In genomic region chr13:54794843-54795242, GRCm38 (mm10) we compare ENCODE assay signal across 25 mouse cellular contexts. TPM values are rescaled to one million over a fixed set of nuclear protein-coding genes. Genes with fewer than 3 reads are reported as not detected.
DNase-seq lines count a peak whose midpoint lies in the region; ATAC-seq and TF ChIP-seq lines count a peak whose summit lies in the region.
"Had no signal": no experiment of that assay in that cellular context is flagged by ENCODE, and none has a peak within 500 bp of the region (broad histone marks: within the 10 kb centered on the region; RNA-seq: fewer than 3 reads in every experiment).

No protein-coding gene starts in this region.

- no peaks in the 10 kb centered on the region for H3K36me3 ChIP-seq in kidney, postnatal 0 days (ENCODE audit: insufficient read depth, low read length)
- no peaks in the 10 kb centered on the region for H3K36me3 ChIP-seq in midbrain, embryonic 11.5 days (ENCODE audit: control insufficient read depth, insufficient read depth, low read length)
- no peaks in the 10 kb centered on the region for H3K36me3 ChIP-seq in midbrain, embryonic 15.5 days (replicated peaks)
- H3K36me3 ChIP-seq in stomach, postnatal 0 days (ENCODE audit: control insufficient read depth, insufficient read depth, low read length): no peaks in the 10 kb centered on the region
- H3K36me3 ChIP-seq: embryonic facial prominence, embryonic 10.5 days; hindbrain, embryonic 12.5 days had no signal

- peak; percentile 38; the same call in 1 of the 2 replicates for TF ChIP-seq CTCF in kidney, postnatal 0 days (IDR thresholded peaks at IDR 0.05; ENCODE audit: low read depth)
- peak; percentile 55 for TF ChIP-seq CTCF in stomach, postnatal 0 days (IDR thresholded peaks at IDR 0.05; ENCODE audit: low read depth)

- no peak for TF ChIP-seq EP300 in stomach, postnatal 0 days (optimal IDR thresholded peaks at IDR 0.05)

- 0 out of 2 replicates have a peak, but pooled peaks cover 7% of the 10 kb centered on the region for H3K27me3 ChIP-seq in kidney, postnatal 0 days (ENCODE audit: insufficient read depth, low read length)
- H3K27me3 ChIP-seq in midbrain, embryonic 11.5 days (ENCODE audit: control insufficient read depth, insufficient read depth, low read length): peaks cover 14% of the 10 kb centered on the region
- H3K27me3 ChIP-seq in midbrain, embryonic 15.5 days (replicated peaks): peaks cover 23% of the 10 kb centered on the region
- H3K27me3 ChIP-seq in stomach, postnatal 0 days (ENCODE audit: control insufficient read depth, insufficient read depth, low read length): no peaks in the 10 kb centered on the region
- H3K27me3 ChIP-seq: Patski had no signal

- H3K4me2 ChIP-seq in kidney, postnatal 0 days (ENCODE audit: low read length): no peak overlapping the region
- no peak overlapping the region for H3K4me2 ChIP-seq in midbrain, embryonic 11.5 days
- no peak overlapping the region for H3K4me2 ChIP-seq in midbrain, embryonic 15.5 days
- no peak overlapping the region for H3K4me2 ChIP-seq in stomach, postnatal 0 days (replicated peaks; ENCODE audit: low read depth)
- H3K4me2 ChIP-seq: hindbrain, embryonic 12.5 days had no signal

- peak; percentile 30 for DNase-seq in cerebellum, adult 11-12 months
- no peak for DNase-seq in cerebellum, adult 11 months
- peak; percentile 18 for DNase-seq in kidney, postnatal 0 days (ENCODE audit: low spot score)
- DNase-seq in kidney, postnatal 14 days: no peak
- DNase-seq in midbrain, embryonic 11.5 days (ENCODE audit: low spot score, missing footprints): peak; percentile 80
- no peak for DNase-seq in stomach, postnatal 0 days (ENCODE audit: low spot score)
- no peak for DNase-seq in neural tube, embryonic 10.5 days (ENCODE audit: extremely low spot score, low spot score)
- DNase-seq: adrenal gland, postnatal 36 days; cerebellum, postnatal 25 days; right cerebral cortex, postnatal 14 days; thymus, postnatal 25 days had no signal

- no peak overlapping the region for H3K4me3 ChIP-seq in kidney, postnatal 0 days (replicated peaks; ENCODE audit: low read depth, low read length)
- no peak overlapping the region for H3K4me3 ChIP-seq in midbrain, embryonic 11.5 days (ENCODE audit: low read depth, low read length)
- H3K4me3 ChIP-seq in midbrain, embryonic 15.5 days: no peak overlapping the region
- H3K4me3 ChIP-seq in stomach, postnatal 0 days (ENCODE audit: low read depth, low read length): no peak overlapping the region
- H3K4me3 ChIP-seq: embryonic facial prominence, embryonic 10.5 days; hindbrain, embryonic 12.5 days had no signal

- H3K9ac ChIP-seq in kidney, postnatal 0 days (ENCODE audit: low read depth, low read length): no peak overlapping the region
- no peak overlapping the region for H3K9ac ChIP-seq in midbrain, embryonic 11.5 days (ENCODE audit: low read length)
- no peak overlapping the region for H3K9ac ChIP-seq in midbrain, embryonic 15.5 days
- H3K9ac ChIP-seq in stomach, postnatal 0 days (ENCODE audit: low read length): no peak overlapping the region
- H3K9ac ChIP-seq: hindbrain, embryonic 12.5 days had no signal

- no peaks in the 10 kb centered on the region for H3K4me1 ChIP-seq in kidney, postnatal 0 days (replicated peaks; ENCODE audit: insufficient read depth, low read length)
- peaks cover 6% of the 10 kb centered on the region for H3K4me1 ChIP-seq in midbrain, embryonic 11.5 days (ENCODE audit: control insufficient read depth, insufficient read depth, low read length)
- peaks cover 12% of the 10 kb centered on the region for H3K4me1 ChIP-seq in midbrain, embryonic 15.5 days
- peaks cover under 1% of the 10 kb centered on the region; the same call in 1 of the 2 replicates for H3K4me1 ChIP-seq in stomach, postnatal 0 days (replicated peaks; ENCODE audit: control insufficient read depth, insufficient read depth)

- no peaks in the 10 kb centered on the region for H3K9me3 ChIP-seq in kidney, postnatal 0 days (replicated peaks; ENCODE audit: low read length)
- H3K9me3 ChIP-seq in midbrain, embryonic 11.5 days (ENCODE audit: control insufficient read depth, low read length): no peaks in the 10 kb centered on the region
- no peaks in the 10 kb centered on the region for H3K9me3 ChIP-seq in midbrain, embryonic 15.5 days
- no peaks in the 10 kb centered on the region for H3K9me3 ChIP-seq in stomach, postnatal 0 days (ENCODE audit: control insufficient read depth, low read length)
- H3K9me3 ChIP-seq: embryonic facial prominence, embryonic 10.5 days; hindbrain, embryonic 12.5 days had no signal

- ATAC-seq in kidney, postnatal 0 days (replicated peaks; ENCODE audit: low FRiP score, low read depth): no peak
- no peak for ATAC-seq in midbrain, embryonic 11.5 days (ENCODE audit: low FRiP score)
- ATAC-seq in midbrain, embryonic 15.5 days (replicated peaks): no peak
- ATAC-seq in stomach, postnatal 0 days (ENCODE audit: low FRiP score, low TSS enrichment): no peak
- ATAC-seq: forebrain, embryonic 14.5 days; midbrain, embryonic 16.5 days; Patski had no signal

- 47% methylated on average over 5 of the region's 5 CpGs for WGBS in kidney, postnatal 0 days
- WGBS in midbrain, embryonic 11.5 days: 49% methylated on average over 5 of the region's 5 CpGs
- WGBS in midbrain, embryonic 15.5 days: 41% methylated on average over 5 of the region's 5 CpGs
- 47% methylated on average over 5 of the region's 5 CpGs for WGBS in stomach, postnatal 0 days

- H3K27ac ChIP-seq in kidney, postnatal 0 days: no peak overlapping the region
- no peak overlapping the region for H3K27ac ChIP-seq in midbrain, embryonic 11.5 days (ENCODE audit: low read depth, low read length)
- no peak overlapping the region for H3K27ac ChIP-seq in midbrain, embryonic 15.5 days
- H3K27ac ChIP-seq in stomach, postnatal 0 days (replicated peaks): no peak overlapping the region
- H3K27ac ChIP-seq: embryonic facial prominence, embryonic 10.5 days had no signal

RNA-seq across cellular contexts. Expression of gene Tspan17, which starts 5.7 kb away (rescaled TPM):
- polyA plus RNA-seq in kidney, postnatal 0 days (2015; fragmentation: Nextera tagmentation; extraction: Ambion mirVana): 12.8 and 13.0 TPM in 2 replicates
- 13.3 and 15.9 TPM in 2 replicates for polyA plus RNA-seq in midbrain, embryonic 11.5 days (2014; fragmentation: Nextera tagmentation; extraction: Ambion mirVana)
- 49.3 and 54.0 TPM in 2 replicates for polyA plus RNA-seq in midbrain, embryonic 15.5 days (2015; fragmentation: Nextera tagmentation; extraction: Ambion mirVana)
- polyA plus RNA-seq in stomach, postnatal 0 days (2015; fragmentation: Nextera tagmentation; extraction: Ambion mirVana): 15.4 and 16.8 TPM in 2 replicates

RNA-seq across cellular contexts. Expression of gene Eif4e1b, which starts 11.0 kb away (rescaled TPM):
- polyA plus RNA-seq in kidney, postnatal 0 days (2015; fragmentation: Nextera tagmentation; extraction: Ambion mirVana): not detected in 2 replicates
- polyA plus RNA-seq in midbrain, embryonic 11.5 days (2014; fragmentation: Nextera tagmentation; extraction: Ambion mirVana): not detected in 2 replicates
- polyA plus RNA-seq in midbrain, embryonic 15.5 days (2015; fragmentation: Nextera tagmentation; extraction: Ambion mirVana): not detected in 2 replicates
- not detected in 2 replicates for polyA plus RNA-seq in stomach, postnatal 0 days (2015; fragmentation: Nextera tagmentation; extraction: Ambion mirVana)
- polyA plus RNA-seq: embryonic facial prominence, embryonic 10.5 days; forebrain, embryonic 14.5 days; heart, embryonic 16.5 days; hindbrain, embryonic 12.5 days; intestine, embryonic 14.5 days; kidney, embryonic 16.5 days; limb, embryonic 14.5 days; liver, embryonic 16.5 days; midbrain, embryonic 16.5 days; neural tube, embryonic 11.5 days; Patski; spleen, adult 2 months; stomach, embryonic 16.5 days had no signal

RNA-seq across cellular contexts. Expression of gene Sncb, which starts 28.4 kb away (rescaled TPM):
- polyA plus RNA-seq in kidney, postnatal 0 days (2015; fragmentation: Nextera tagmentation; extraction: Ambion mirVana): not detected in 2 replicates
- 1.3 TPM in 2 replicates for polyA plus RNA-seq in midbrain, embryonic 11.5 days (2014; fragmentation: Nextera tagmentation; extraction: Ambion mirVana)
- 56.0 and 56.4 TPM in 2 replicates for polyA plus RNA-seq in midbrain, embryonic 15.5 days (2015; fragmentation: Nextera tagmentation; extraction: Ambion mirVana)
- 0.29 and 0.61 TPM in 2 replicates for polyA plus RNA-seq in stomach, postnatal 0 days (2015; fragmentation: Nextera tagmentation; extraction: Ambion mirVana)
- polyA plus RNA-seq: heart, embryonic 16.5 days; kidney, embryonic 16.5 days; liver, embryonic 16.5 days; Patski had no signal

RNA-seq across cellular contexts. Expression of gene Gprin1, which starts 45.2 kb away (rescaled TPM):
- polyA plus RNA-seq in kidney, postnatal 0 days (2015; fragmentation: Nextera tagmentation; extraction: Ambion mirVana): 0.13 and 0.14 TPM in 2 replicates
- polyA plus RNA-seq in midbrain, embryonic 11.5 days (2014; fragmentation: Nextera tagmentation; extraction: Ambion mirVana): 9.8 and 10.8 TPM in 2 replicates
- 26.0 and 32.7 TPM in 2 replicates for polyA plus RNA-seq in midbrain, embryonic 15.5 days (2015; fragmentation: Nextera tagmentation; extraction: Ambion mirVana)
- 0.27 and 0.31 TPM in 2 replicates for polyA plus RNA-seq in stomach, postnatal 0 days (2015; fragmentation: Nextera tagmentation; extraction: Ambion mirVana)
- polyA plus RNA-seq: heart, embryonic 16.5 days; liver, embryonic 16.5 days had no signal

Comparison
In these comparisons a context has a peak if more than half of its experiments do, and no peak if none do; other contexts are left out.
1. DNase-seq: peak in cerebellum, adult 11-12 months (single experiment), kidney, postnatal 0 days (single experiment) and midbrain, embryonic 11.5 days (single experiment); none in cerebellum, adult 11 months (single experiment), kidney, postnatal 14 days (single experiment), stomach, postnatal 0 days (single experiment) and neural tube, embryonic 10.5 days (single experiment).
2. RNA of gene Sncb, which starts 28.4 kb away (polyA plus RNA-seq): 56.0 to 56.4 TPM in midbrain, embryonic 15.5 days; 1.3 TPM in midbrain, embryonic 11.5 days, 0.29 to 0.61 TPM in stomach, postnatal 0 days and not detected in kidney, postnatal 0 days; every median in the first group is over 10 times any median in the second.